Mouse (Mus musculus) bone marrow macrophage, adult 2 months (primary cell): Measurements from ENCODE around the gene Odr4.

Experiments
- CTCF ChIP-seq: IDR thresholded peaks from 2 replicates; pipeline ENCODE4 v1.5.1; 2012; ENCODE audit warnings: low read depth, mild to moderate bottlenecking, low read length, moderate library complexity
- POLR2A ChIP-seq: IDR thresholded peaks from 2 replicates; pipeline ENCODE4 v1.6.1; 2012; ENCODE audit warnings: mild to moderate bottlenecking, low read depth, low read length, borderline replicate concordance

DNA sequence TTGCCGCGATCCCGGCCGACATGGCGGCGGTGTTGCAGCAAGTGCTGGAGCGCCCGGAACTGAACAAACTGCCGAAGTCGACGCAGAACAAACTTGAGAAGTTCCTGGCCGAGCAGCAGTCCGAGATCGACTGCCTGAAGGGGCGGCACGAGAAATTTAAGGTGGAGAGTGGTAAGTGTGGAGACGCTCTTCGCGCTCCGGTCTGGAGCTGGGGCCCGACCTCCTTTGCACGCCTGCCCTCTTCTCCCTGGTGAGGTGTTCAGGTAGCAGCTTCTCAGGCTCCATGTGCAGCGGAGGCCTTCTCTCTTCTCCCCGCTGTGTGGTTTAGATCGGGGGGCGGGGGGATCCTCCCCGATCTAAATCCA, 590 bp upstream of the Odr4 start:
- TF ChIP-seq POLR2A, result no peak
- TF ChIP-seq CTCF, result no peak
